Mouse (Mus musculus) urinary bladder, adult 18-20 months (tissue): Measurements from ENCODE around the gene Dact3.

ENCODE experiments used
- DNase-seq, 2 experiments: peaks; one replicate each; pipeline ENCODE4 v3.0.0; 2022; ENCODE audit warnings: low spot score in 2 of 2, mixed read lengths in 2 of 2

Dact3 gene

GRCm38 (mm10) chr7:16916342-16917265 lies 41.5 kb downstream of the Dact3 start:
- DNase-seq: no peak

GRCm38 (mm10) chr7:16917447-16917846 lies 42.3 kb downstream of the Dact3 start:
- DNase-seq: no peak

- no peak for DNase-seq
These were observed 42.9 kb downstream of the Dact3 start for GRCm38 (mm10) chr7:16918014-16918413.

GRCm38 (mm10) chr7:16918670-16919069 lies 43.6 kb downstream of the Dact3 start:
- no peak for DNase-seq

- DNase-seq: no peak
These were observed 44.5 kb downstream of the Dact3 start for GRCm38 (mm10) chr7:16919395-16920149.

GRCm38 (mm10) chr7:16920150-16920579 lies 45.0 kb downstream of the Dact3 start:
- DNase-seq: no peak

- DNase-seq: no peak
These were observed 46.0 kb downstream of the Dact3 start for GRCm38 (mm10) chr7:16920818-16921791.

- DNase-seq: no peak
These were observed 46.8 kb downstream of the Dact3 start for GRCm38 (mm10) chr7:16921881-16922335.

GRCm38 (mm10) chr7:16922360-16922973 lies 47.4 kb downstream of the Dact3 start:
- no peak for DNase-seq

- no peak for DNase-seq
These were observed 48.3 kb downstream of the Dact3 start for GRCm38 (mm10) chr7:16923283-16924036.

GRCm38 (mm10) chr7:16924037-16924834 lies 49.1 kb downstream of the Dact3 start, which contains the start of gene Calm3:
Gene Calm3, minus strand, starts transcription at chr7:16924114.
- peak; percentile 99 for DNase-seq

GRCm38 (mm10) chr7:16928341-16928740 lies 53.2 kb downstream of the Dact3 start:
- DNase-seq: no peak

- no peak for DNase-seq
These were observed 55.7 kb downstream of the Dact3 start for GRCm38 (mm10) chr7:16930850-16931249.

GRCm38 (mm10) chr7:16931968-16932627 lies 57.0 kb downstream of the Dact3 start:
- peak in 1 of 2 experiments; percentile 63 for DNase-seq

GRCm38 (mm10) chr7:16932704-16933577 lies 57.8 kb downstream of the Dact3 start:
- no peak for DNase-seq
